Mouse (Mus musculus) hematopoietic stem cell, adult 5-6 weeks (primary cell): ENCODE results near the gene Fam178b. TPM values are rescaled to one million over a fixed set of nuclear protein-coding genes. Genes with fewer than 3 reads are reported as not detected.
"Not testable (repeated sequence)": the region's sequence is repeated elsewhere in the genome, so short reads cannot be mapped to it uniquely, and the experiment has no call there.

ENCODE experiments used
- ATAC-seq, 2 experiments: fragments of 125-278 bp in 1 of 2; replicated peaks in 1 of 2; 2 replicates each; pipeline ENCODE4 v1.8.0; 2016 to 2017; ENCODE audit warnings: inconsistent platforms in 2 of 2, mild to moderate bottlenecking in 2 of 2, moderate number of reproducible peaks in 2 of 2, low read depth in 1 of 2, moderate TSS enrichment in 1 of 2; ENCODE audit not compliant: low FRiP score in 2 of 2, poor library complexity in 2 of 2, severe bottlenecking in 2 of 2, insufficient read depth in 1 of 2, low TSS enrichment in 1 of 2
- total RNA-seq: library from RNA; stranded (forward); fragments of 172-1452, 232-1000 nt; gene quantifications from 2 replicates; pipeline ENCODE4 v1.2.3, GENCODE M21; 2017

Fam178b gene
- total RNA-seq, 1 experiment from 2014 or later: not detected

DNA sequence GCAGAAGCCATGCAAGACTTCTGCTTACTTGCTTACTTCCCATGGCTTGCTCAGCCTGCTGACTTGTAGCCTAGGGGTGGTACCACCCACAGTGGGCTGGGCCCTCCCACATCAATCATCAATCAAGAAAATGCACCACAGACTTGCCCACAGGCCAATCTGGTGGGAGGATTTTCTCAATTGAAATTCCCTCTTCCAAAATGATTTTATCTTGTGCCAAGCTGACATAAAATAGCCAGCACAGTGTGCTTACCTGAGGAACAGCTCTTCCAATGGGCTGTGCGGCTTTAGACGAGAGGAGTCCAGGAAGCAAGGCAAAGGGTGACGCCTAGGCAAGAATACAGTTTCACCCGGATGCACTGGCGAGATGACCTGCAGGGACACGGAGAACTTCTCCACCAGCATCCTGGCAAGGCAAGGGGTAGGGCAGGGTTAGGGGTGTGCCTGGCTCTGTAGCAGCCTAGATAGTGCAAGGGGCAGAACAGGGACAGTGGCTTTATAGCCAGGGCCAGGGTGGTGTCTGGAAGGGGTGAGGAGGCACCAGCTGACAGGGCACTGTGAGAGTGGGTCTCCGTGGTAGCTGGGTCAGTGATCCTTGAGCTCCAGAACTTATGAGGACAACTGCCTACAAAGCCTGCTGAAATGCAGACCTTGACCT, 38.9 kb downstream of the Fam178b start:
- no peak for ATAC-seq

DNA sequence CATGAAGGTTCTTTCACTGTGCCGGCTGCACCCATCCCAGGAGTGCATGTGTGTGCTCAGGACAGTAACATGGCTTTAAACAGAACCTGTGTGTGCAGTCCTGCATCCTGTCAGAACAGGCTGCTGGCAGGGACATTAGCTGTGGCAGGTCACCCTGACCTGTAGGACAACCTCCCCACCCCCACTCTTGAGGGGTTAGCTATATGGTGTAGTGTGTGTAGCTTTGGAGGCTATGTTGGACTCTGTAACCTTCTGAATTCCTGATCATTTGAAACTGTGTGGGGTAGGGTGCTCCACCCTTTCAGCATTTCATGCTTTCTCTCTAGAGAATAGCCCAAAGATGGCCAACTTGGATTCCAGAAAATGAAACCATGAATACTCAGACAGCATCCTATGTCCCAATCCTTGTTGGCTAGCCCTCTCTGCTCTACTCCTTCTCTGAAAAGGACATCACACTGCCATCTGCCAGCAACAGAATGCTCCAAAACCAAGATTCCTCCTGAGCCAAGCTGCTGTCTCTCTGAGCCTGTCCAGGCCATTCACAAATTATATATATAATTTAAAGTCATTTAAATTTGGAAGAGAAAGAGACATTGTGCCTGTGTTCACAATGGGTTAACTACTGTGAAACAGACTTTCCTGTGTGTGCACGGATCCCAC, 47.0 kb downstream of the Fam178b start:
- ATAC-seq: no peak

DNA sequence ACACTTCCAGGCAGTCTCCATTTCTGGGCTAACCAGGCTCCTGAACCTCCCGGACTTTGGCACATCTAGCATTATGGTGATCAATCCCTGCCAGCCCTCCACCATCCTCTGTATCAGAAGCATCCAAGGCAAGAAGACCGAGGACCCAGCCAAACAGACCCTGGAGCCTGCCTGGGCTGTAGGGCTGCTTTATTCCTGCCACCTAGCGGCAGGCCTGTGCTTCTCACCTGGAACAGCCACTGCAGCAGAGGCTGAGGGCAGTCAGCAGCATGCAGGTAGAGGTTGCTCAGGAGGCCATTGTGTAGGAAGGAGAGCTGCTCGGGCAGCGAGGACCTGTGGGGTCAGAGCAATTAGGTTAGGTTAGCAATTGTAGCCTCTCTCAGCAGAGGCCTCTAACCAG, 48.0 kb downstream of the Fam178b start:
- peak; percentile 80 to 81 for ATAC-seq

DNA sequence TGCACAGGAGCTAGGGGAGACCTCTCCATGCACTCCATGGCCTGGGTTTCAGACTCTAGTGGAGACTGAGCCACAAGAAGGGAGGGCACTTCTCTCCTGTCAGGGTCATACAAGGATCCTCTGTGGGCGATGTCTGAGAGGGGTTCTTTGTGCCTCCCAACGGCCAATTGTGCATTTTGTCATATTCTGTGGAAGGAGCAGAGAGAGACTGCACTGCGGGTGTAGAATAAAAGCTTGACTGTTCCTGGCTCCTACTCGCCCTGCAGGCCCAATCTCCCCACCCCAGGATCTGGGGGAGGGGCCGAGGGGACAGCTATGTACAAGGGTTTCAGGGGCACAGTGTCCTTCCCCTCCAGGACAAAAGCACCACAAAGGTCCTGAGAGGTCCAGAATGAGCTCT, 49.1 kb downstream of the Fam178b start:
- no peak for ATAC-seq

DNA sequence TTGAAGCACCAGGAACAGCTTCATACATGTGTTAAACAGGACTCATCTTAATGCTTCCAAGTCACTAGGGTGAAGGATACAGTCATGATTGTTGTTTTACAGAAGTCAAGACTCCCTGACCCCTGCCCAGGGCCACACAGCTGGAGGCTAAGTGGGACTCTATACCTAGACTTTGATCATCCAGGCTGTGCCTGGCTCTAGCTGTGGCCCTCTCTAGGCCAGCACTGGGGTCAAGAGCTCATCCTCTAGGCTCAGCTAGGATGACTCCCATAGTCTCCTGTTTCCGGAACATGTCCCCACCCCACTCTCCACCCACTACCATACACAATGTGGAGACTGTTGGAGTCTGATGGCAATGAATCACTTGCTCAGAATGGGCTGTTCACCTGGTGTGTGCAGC, 50.1 kb downstream of the Fam178b start:
- ATAC-seq: no peak

DNA sequence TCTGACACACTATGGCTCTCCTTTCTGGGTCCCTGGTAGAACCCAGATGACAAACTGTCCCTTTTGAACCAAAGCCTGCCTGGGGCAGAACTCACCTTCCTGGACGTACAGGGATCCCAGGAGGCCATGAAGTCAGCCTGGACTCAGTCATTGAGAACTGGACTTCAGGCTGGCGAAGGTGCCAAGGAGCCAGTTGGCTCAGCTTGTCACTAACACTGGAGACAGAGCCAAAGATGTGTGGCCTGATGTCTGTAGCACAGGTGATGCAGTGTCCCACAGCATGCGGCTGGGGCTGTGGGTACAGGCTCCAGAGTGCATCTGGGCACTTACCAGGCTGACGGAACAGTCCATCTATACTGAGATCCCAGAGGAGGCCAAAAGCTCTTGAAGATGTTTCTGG, 50.9 kb downstream of the Fam178b start:
- ATAC-seq: no peak

DNA sequence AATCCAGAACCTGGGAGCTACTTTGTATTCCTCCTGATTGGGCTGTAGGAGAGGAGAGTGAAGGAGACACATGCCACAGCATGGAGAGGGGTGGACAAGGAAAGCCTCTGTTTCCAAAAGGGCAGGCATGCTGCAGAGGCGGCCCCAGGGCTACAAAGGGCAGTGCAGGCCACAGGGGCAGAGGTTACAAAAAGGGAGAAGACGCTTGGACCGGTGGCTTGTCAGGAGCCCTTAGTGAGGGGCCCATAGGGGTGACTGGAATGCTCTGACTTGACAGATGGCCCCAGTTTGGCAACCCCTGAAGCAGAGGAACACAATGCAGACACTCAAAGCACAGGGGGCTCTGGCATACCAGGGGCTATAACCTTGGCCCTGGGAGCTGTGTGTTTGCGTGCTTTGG, 51.6 kb downstream of the Fam178b start:
- no peak for ATAC-seq

DNA sequence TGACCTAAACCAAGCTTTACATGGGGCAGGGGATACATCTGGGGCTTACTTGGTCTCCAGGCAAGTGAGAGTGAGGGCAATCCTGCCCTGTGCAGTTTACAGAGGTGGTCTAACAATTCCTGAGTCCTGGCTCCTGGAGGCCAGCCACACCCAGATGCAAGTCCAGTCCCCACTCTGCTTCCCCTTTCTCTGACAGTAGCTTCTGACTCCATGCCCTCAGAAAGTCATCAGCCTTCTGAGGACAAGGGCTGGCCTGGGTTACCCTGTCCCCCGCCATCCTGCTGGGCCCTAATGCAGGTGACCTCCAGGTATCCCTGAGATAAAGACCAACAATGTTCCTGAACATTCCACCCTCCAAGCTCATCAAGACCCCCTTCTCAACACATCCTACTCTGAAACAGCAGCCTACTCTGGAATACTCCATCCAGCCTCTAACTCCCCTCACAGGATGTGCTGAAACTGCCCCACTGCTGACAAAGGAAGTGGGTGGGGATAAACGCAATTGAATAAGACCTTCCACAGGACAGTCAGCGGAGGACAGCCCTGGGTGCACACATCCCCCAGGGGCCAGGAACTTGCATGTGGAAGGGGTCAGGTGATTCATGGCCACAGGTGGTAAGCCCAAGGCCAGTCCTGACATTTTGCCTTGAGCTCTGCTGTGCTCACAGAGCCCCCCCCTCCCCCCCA, 52.8 kb downstream of the Fam178b start:
- no peak; a peak in 1 of 4 replicates for ATAC-seq

DNA sequence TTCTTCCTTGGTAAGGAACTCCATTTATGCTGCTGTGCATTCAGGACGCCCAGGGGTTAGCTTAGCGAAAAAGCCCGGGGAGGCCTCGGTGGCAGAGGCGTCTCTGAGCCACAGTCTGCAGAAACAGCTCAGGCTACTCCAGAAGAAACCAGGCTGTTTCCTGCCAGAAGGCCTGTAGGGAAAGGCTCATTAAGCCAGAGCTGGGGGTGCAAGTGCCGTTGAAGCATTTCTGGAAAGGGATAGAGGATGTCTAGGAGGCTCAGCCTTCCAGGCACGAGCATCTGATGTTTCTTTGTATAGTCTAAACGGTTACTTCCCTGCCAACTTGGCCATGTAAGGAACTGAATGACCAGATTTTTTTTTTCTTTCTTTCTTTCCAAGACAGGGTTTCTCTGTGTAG, 54.4 kb downstream of the Fam178b start:
- ATAC-seq: no peak

DNA sequence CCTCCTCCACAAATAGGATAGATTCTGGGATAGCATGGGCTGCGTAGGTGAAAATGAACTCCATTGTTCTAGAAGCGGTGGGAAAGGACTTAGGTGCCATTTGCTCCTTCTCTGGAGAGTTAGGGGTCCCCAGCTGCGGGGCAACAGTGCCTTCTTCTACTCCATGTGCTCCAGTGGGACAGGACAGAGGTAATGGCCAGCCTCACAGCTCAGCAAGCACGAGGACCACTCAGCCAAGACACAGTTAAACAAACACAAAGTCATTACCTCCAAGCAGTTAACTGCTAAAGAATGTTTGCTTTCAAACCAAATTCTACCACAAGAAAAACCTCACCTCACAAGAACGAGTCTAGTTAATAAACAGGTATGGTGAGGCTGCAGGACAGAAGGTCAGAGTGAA, 57.5 kb downstream of the Fam178b start:
- no peak for ATAC-seq

DNA sequence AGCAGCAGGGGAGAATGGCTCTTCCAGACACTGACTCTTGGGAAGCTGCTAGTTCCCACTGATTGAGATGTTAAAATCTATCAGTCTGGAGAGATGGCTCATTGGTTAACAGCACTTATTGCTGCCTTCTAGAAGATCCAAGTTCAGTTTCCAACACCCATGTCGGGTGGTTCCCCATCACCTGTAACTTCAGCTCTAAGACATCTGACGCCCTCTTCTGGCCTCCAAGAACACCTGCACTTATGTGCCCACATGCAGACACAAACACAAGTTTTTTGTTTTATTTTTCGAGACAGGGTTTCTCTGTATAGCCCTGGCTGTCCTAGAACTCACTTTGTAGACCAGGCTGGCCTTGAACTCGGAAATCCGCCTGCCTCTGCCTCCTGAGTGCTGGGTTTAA, 67.0 kb downstream of the Fam178b start:
- not testable (repeated sequence) for ATAC-seq

DNA sequence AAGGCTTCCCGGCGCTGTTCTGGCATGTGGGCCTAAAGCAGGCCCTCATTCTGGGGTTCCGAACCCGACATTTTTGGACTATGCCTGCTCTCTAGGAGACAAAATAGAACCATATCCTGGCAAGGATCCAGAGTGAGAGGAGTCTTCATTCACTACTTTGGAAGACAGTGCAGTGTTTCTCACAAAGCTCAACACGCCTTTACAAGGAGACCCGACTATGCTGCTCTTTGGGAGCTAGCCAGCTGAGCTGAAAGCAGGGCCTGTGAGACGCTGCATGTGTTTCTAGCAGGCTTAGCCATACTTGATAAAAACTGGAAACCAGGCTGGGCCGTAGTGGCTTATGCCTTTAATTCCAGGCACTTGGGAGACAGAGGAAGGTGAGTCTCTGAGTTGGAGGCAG, 67.8 kb downstream of the Fam178b start:
- no peak for ATAC-seq

DNA sequence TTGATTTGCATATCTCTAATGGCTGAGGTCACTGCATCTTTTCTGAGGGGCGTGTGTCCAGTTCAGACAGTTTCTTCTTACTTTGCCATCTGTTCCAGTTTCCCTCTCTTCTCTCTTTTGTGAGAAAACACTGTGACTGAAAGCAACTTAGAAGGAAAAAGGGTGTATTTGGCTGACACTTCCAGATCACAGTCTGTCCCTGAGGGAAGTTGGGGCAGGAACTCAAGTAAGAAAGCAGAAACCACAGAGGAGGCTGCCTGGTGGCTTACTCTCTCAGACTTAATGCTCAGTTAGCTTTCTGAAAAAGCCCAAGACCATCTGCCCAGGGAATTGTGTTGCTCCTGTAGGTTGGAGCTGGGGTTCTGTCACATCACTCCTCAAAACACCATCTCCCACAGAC, 68.4 kb downstream of the Fam178b start:
- ATAC-seq: peak in 1 of 2 experiments; percentile 46; a peak in 1 of 4 replicates

DNA sequence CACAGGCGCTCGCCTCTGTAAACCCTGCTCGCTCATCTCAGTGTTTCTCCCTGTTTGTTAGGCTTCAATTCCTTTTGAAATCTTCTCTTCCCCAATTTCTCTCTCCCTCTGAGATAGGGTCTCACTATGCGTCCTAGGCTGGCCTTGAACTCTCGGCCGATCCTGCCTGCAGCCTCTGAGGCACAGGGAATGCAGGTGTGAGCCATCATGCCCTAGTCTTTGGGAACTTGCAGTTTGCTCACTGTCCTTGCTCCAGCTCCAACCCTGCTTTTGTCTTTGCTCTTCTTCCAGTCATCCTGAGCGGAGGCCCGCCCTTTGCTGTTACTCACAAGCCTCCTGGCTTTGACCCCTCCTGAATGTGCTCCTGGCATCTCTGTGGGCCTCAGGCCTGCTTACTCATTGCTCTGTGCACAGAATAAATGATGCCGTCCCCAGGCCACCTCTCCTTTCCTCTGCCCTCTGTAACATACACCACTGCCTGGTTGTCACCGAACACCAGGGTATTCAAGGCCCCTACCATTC, 69.5 kb downstream of the Fam178b start:
- no peak for ATAC-seq

DNA sequence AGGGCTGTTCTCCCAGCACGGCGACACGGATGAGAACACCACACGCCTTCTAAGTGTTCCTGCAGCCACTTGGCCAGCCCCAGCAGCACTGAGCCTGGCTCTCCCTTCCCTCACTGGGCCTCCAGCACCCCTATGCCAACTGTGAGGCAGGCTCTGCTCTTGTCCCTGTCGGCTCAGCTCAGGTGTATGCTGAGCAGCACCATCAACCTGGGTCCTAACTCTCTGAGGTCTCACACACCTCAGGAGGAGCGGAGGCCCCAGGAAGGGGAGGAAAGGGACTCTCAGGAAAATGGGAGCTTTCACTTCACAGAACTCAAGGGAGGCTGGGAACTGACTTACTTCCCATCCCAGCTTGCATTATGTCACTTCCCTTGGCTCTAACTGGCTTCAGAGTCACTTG, 70.6 kb downstream of the Fam178b start:
- no peak for ATAC-seq

DNA sequence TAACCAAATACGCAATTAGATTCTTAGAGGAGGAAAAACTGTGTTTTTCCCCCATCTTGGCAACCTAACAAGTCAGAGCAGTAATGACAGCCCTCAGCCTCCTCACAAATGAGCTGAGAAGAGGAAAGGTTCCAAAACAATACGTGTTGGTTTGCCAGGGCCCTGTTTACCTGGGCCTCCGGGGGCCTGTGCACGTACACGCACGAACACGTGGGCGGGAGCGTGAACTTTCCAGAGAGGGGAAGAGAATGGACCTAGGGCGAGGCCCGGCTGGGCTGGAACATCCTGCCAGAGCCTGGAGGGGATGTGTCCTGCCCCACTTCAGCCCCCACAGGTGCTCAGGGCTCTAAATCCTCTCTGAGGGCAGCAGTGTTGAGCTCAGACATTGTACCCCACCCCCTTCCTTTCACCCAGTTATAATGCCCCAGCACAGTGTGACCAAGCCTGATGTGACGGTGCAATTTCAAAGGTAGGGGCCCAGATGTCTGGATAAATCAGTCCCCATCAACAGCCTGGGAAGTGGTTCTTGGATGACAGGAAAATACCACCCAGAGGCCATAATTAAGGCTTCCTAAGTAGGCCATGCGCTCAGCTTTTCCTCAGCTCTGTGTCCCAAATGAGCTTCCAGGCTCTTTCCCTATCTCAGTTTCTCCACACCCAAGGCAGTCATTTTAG, 71.4 kb downstream of the Fam178b start:
- ATAC-seq: no peak

DNA sequence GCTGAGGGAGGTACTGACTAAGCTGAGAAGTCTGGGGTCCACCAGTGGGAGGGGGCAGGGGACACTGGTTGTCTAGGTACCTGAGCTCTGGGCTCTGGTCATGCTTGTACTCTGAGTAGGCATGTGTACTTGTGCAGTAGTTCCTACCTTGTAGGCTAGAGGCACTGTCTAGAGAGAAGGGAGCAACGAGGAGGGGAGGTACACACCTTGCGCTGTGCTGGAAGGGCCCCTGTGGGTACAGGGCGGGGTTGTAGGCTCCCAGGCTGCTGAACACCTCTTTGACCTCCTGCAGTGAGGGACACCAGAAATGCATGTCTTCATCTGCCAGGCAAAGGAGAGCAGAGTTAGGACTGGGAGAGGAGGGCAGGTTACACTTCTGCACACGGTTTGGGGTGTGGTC, 74.8 kb downstream of the Fam178b start:
- no peak for ATAC-seq

DNA sequence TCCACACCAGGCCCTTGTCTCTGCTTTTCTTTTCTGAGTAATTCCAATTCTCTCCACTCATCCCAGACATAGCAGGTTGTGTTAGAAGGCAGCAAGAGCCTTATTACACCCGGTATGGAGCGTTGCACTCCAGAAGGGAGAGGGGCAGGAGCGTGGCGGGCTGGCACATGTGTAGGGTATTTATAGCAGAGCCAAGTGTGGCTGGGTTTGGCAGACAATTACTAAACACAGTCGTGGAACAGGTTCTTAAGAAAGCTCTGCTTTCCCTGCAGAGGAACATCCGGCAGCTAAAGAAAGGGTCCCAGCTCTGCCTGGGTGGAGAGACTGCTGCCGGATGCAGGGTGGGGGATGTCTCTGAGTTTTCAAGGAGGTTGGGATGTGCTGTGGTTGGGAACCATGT, 76.0 kb downstream of the Fam178b start:
- no peak for ATAC-seq
